Mouse (Mus musculus): Measurements from ENCODE around the gene Reln. TPM values are rescaled to one million over a fixed set of nuclear protein-coding genes. Genes with fewer than 3 reads are reported as not detected.

Reln gene
- 1 to 10 TPM; 2.0 to 2.2 TPM for total RNA-seq (2021)
- long read RNA-seq, experiment 1, result 0 reads
- long read RNA-seq, experiment 2, result 0 reads

GRCm38 (mm10) chr5:22344556-22344975 is at the start of gene Reln:
Gene Reln, minus strand, starts transcription at chr5:22344702.
- DNase-seq (ENCODE audit: low spot score), result no peak

DNA sequence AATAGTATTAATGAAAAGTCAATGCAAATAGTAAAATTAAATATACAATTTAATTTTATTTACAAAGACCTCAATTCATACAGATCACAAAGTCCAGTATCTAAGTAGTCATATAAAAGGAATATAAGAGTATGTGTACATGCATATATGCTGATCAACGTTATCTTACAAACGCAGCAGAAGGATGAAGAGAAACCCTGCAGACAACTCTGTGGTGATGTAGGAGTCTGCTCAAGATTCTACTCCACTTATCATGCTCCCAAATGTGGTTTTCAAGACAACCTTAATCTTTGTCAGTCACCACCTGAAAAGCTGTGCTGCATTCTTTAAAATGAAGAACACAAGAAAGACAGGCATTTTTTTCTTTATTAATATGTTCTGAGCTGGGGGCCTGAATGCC is 44.0 kb upstream of the Reln start:
- no peak for DNase-seq (ENCODE audit: low spot score)

GRCm38 (mm10) chr5:22360510-22360909 is 16.0 kb upstream of the Reln start:
- DNase-seq (ENCODE audit: low spot score), result no peak

- no peak for DNase-seq (ENCODE audit: low spot score)
These were observed 3.9 kb upstream of the Reln start for GRCm38 (mm10) chr5:22348412-22348811.

DNA sequence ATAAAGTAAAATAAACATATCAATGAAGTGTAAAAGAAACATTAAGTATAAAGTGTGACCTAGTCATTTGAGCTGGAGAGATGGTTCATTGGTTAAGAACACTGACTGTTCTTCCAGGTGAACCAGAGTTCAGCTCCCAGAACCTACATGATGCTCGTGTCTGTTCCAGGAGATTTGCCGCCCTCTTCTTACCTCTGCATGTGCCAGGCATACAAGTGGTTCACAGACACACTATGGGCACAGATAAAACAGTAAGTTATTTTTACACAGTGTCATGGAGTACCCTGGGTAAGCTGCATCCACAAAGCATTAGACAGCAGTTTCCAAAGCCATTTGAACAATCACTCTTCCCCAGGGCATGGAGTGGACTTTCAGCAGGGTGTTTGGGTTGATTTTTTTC is 3.2 kb upstream of the Reln start:
- no peak for DNase-seq (ENCODE audit: low spot score)

GRCm38 (mm10) chr5:22345894-22346635 is 1.6 kb upstream of the Reln start:
- DNase-seq (ENCODE audit: low spot score), result no peak

GRCm38 (mm10) chr5:22344976-22345651 is 612 bp upstream of the Reln start:
- no peak for DNase-seq (ENCODE audit: low spot score)

DNA sequence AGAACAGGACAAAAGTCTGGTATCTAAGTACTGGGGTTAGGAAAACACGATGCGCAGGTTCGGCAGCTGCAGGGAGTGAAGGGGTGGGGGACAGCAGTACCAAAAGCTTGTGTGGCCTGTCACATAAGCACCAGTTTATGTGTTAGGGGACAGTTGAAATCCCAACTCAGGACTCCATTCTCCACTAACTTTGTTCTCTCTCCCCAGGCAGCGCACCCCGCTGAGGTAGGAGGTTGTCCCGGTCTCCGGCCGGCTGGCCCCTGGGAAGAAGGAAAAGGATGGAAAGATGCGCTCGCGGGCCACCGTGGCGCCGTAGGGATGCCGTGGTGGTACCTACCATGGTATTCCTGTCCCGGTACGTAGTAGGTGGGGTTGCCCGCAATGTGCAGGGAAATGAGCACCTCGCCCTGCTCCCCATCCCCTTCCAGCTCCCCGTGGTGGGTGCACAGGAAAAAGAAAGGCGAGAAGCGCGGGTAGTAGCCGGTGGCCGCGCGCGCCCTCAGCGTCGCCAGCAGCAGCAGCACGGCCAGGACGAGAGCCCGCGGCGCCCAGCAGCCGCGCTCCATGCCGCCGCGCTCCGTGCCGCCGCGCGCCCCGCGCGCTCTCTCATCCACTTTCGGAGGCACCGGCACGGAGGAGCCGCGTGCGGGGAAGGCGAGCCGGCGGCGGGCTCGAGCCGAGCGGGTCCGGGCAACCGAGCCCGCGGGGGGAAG is 503 bp downstream of the Reln start:
- no peak for DNase-seq (ENCODE audit: low spot score)

- no peak for DNase-seq (ENCODE audit: low spot score)
These were observed 1.0 kb downstream of the Reln start for GRCm38 (mm10) chr5:22343536-22343842.

DNA sequence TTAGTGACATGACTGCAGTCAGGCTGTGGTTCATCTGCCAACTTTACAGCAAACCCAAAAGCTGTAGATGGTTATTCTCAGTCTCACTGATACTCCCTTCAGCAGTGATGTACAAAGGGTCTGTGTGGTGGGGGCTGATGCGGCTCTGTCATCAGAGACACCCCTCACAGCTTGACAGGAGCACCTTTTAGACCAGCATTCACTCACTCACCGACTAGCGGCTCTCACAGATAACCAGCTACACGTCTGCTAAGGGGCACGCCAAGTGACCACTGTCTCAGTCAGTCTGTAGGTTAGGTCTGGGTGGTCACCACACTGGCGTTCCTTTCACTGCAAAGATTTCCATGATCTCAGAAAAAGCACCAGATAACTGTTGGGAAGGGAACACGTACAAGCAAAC is 2.0 kb downstream of the Reln start:
- no peak for DNase-seq (ENCODE audit: low spot score)

GRCm38 (mm10) chr5:22340991-22341390 is 3.5 kb downstream of the Reln start:
- DNase-seq (ENCODE audit: low spot score), result no peak

DNA sequence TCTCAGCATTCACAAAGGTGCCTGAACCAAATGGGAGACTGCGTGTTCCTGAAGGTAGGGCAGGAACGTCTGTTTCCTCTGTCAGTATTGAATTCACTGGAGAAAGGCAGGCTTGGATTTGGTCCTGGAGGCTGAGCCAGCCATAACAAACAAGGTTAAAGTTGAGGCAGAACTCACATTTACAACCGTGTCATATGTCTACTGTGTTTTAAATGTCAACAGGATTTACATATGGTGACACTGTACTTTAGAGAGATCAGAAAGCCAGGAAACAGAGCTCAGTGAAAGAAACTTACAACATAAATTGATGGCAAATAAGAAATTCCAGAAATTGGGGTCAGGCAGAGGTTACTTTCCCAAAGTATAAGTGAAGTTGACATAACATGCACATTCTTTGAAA is 9.1 kb downstream of the Reln start:
- DNase-seq (ENCODE audit: low spot score), result no peak

DNA sequence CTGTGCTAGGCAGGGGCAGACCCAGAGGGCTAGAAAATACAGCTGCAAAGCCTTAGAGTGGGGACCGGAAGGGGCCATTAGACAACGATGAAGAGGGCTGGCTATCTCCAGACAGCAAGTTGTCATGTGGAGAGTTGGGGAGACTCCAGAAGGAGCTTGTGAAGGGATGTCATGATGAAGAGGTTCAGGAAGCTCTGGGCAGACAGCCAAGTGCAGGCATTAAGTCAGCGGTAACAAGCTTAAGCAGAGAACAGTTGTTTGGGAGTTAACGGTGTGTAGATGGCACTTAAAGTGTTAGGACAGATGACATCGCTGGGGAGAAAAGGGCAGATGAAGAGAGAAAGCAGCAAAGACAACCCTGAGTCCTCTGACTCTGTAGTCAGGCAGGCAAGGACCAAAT is 13.7 kb downstream of the Reln start:
- no peak for DNase-seq (ENCODE audit: low spot score)

- DNase-seq (ENCODE audit: low spot score), result no peak
These were observed 15.8 kb downstream of the Reln start for GRCm38 (mm10) chr5:22328431-22329359.

DNA sequence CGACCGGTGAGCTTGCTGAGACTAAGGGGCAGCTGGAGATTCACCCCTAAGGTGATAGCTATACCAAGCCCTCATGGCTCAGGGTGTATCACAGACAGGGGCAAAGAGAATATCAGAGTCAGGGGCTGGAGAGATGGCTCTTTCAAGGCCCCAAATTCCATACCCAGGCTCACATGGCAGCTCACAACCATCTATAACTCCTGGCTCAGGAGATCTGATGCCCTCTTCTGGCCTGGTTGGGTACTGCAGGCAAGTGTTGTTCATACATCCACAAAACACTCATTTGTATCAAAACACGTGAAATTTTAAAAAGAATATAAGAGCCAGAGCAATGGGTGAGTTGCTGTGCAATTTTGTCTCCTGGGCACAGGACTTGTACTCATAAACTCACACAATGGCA is 17.3 kb downstream of the Reln start:
- no peak for DNase-seq (ENCODE audit: low spot score)

- DNase-seq (ENCODE audit: low spot score), result no peak
These were observed 20.7 kb downstream of the Reln start for GRCm38 (mm10) chr5:22323801-22324200.

- DNase-seq (ENCODE audit: low spot score), result no peak
These were observed 26.7 kb downstream of the Reln start for GRCm38 (mm10) chr5:22317807-22318206.

GRCm38 (mm10) chr5:22316471-22316870 is 28.0 kb downstream of the Reln start:
- no peak for DNase-seq (ENCODE audit: low spot score)

GRCm38 (mm10) chr5:22315990-22316389 is 28.5 kb downstream of the Reln start:
- DNase-seq (ENCODE audit: low spot score), result no peak

- no peak for DNase-seq (ENCODE audit: low spot score)
These were observed 31.5 kb downstream of the Reln start for GRCm38 (mm10) chr5:22312995-22313394.

GRCm38 (mm10) chr5:22311046-22311445 is 33.5 kb downstream of the Reln start:
- DNase-seq (ENCODE audit: low spot score), result no peak

GRCm38 (mm10) chr5:22309001-22309400 is 35.5 kb downstream of the Reln start:
- DNase-seq (ENCODE audit: low spot score), result no peak
